Mouse (Mus musculus): ENCODE data around the gene Rrp9.

Gene Rrp9

DNA sequence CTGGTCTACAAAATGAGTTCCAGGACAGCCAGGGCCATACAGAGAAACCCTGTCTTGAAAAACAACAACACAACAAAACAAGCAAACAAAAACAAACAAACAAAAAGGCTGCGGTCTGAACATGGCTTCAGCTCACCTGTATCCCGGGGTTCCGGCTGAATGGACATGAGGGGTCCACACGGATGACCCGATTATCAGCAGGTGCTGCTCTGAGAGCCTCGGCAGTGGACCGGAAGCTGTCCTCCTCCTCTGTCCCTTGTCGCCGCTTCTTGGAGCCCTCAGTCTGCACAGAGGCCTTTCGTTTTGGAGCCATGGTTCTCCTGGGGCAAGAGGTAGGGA lies at the start of gene Rrp9:
TSS of gene Rrp9 (plus strand) at position 301 of the 339 bp plus-strand sequence.
- no peak for DNase-seq

DNA sequence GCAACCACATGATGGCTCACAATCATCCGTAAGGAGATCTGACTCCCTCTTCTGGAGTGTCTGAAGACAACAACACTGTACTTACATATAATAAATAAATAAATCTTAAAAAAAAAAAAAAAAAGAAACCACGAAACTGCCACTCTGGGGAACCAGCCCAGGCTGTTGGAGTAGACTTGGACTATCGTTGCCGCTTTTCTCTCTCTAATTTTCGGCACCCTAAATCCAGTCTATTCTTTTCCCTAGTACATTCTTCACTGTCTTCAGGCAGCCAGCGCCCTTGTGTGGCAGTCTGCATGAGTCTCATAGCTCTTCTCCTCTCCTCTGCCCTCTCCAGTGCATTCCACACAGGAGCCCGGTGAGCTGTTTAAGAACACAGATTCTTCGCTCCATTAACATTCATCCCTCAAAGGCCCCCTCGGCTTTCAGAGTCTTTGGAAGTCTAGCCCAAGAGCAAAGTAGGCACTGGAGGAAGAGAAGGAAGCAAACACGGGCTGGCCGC lies 47.0 kb upstream of the Rrp9 start:
- DNase-seq, result no peak

DNA sequence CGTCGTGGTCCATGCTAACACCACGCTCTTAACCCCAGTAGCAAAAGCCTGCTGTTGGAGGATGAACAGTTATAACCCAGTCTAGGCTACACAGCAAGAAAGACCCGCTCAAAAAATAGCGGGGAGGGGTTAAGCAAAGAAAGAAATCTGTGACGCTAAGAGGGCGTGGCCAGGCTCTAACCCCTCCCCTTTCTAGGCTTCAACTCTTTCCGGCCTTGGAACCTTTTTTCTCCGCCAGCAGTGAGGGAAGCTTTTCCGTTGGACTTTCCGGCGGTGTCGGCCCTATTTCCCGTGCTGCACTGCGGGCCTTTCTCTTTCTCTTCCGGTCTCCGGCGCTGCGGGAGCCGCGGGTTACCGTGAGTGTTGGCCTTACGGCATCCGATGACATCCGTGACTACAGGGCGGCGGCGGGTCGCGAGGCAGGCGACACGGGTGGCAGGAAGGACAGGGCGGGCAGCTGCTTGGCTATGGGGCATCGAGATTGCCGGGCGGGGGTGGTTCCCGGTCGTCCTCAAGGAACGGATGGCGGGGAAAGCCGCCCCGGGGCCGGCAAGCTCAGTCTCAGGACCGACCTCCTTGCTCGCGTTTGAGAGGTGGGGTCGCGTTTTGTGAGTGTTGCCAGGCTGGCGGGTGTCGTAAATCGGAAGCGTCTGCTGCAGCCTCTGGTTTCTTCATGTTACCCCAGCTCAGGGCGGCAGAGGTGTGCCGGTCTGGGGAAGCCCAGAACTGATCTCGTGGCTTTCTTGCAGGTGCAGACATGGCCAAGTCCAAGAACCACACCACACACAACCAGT lies 46.3 kb upstream of the Rrp9 start, which contains the start of gene Rpl29:
TSS of gene Rpl29 (plus strand) at position 234 of the 794 bp plus-strand sequence.
- DNase-seq, result peak; percentile 95

DNA sequence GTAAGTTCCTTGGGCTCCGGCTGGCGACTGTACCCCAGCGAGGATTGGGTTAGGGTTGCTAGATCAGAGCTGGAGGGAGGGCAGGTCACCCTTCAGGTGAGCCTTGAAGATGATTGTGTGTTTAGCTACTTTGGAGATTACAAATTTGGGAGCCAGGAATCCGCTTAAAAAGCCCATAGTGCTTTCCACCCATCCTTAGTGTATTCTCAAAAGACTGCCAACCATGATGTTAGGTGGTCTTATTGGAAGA lies 45.8 kb upstream of the Rrp9 start:
- no peak for DNase-seq

DNA sequence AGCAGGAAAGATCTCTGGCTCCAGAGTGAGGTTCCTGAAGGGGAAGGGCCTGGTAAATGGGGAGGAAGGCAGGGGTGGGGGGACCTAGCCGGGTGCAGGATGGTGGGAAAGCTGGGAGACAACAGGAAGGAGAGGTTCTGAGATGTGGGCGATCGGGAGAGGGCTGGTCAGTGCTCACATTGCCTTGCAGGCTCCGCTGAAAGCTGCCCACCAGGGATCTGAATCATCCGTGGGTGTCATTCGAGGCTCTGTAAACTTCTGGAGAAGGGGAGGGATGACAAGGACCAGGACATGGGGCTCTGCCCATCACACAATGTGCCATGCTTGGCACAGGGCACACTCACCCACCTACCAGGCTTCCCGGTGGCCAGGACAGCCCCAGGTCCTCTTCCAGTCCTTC lies 42.4 kb upstream of the Rrp9 start:
- DNase-seq, result no peak

DNA sequence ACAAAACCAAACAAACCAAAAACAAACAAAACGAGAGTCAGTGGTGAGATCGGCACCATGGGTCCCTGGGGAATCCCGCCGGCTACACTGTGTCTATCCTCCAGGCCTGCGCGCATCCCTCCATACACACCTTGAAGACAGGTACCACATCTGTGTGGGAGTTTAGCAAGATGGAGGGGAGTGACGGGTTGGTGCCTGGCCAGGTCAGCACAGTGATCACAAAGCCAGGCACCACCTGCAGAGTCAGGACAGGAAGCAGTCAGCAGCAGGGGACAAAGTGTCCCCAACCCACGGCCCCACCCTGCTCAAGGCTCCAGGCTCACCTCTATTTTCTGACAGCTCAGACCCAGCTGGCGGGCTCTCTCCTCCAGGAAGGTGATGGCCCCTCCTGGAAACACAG lies 39.2 kb upstream of the Rrp9 start:
- peak; percentile 61 for DNase-seq

DNA sequence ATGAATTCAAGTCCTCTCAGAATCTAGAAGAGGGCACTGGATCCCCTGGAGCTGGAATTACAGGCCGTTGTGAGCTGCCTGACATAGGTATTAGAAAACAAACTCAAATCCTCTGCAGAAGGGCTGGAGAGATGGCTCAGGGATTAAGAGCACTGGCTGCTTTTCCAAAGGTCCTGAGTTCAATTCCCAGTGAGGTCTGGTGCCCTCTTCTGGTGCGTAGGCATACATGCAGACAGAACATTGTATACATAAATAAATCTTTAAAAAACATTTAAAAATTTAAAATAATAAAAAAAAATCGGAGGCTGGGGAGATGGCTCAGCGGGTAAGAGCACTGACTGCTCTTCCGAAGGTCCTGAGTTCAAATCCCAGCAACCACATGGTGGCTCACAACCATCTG lies 33.1 kb upstream of the Rrp9 start:
- DNase-seq, result no peak

DNA sequence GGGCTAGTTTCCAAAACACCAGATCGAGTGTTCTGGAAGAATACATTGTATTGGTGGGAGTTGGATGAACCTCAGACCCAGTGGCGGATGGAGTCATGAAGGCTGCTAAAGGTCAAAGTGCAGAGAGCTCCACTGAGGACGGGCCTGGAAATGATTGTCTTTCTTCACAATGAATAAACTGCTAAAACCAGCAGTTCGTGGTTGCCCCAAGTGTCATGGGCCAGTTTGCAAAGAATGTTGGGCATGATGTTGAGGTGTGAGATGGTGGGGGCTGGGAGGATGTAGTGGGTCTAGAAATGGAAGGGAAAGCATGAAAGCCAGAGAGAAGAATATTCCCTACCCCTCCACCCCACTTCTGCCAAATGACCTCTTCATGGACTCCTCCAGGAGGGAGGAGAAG lies 30.9 kb upstream of the Rrp9 start:
- no peak for DNase-seq

DNA sequence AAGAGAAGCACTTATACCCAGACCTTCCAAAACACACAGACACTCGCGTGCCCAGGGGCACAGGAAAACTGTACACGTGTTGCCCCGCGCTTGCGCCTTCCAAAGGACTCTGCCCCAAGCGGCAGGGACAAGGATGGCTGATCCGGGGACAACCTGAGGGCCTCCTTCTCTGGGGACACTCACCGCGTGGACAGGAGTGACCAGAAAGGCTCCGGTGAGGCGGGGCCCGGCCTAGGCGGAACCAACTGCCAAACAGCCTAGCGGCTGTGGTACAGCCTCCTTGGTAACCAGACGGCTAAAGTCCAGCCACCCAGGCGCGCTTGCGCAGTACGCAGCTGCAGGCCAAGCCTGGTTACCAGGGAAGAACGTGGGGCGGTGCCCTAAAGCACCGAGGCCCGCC lies 28.4 kb upstream of the Rrp9 start, which contains the start of the genes Abhd14b and Abhd14a:
TSS of gene Abhd14b (plus strand) at position 112 of the 400 bp plus-strand sequence.
TSS of gene Abhd14a (minus strand) at position 331 of the 400 bp plus-strand sequence.
- DNase-seq, result peak; percentile 98

DNA sequence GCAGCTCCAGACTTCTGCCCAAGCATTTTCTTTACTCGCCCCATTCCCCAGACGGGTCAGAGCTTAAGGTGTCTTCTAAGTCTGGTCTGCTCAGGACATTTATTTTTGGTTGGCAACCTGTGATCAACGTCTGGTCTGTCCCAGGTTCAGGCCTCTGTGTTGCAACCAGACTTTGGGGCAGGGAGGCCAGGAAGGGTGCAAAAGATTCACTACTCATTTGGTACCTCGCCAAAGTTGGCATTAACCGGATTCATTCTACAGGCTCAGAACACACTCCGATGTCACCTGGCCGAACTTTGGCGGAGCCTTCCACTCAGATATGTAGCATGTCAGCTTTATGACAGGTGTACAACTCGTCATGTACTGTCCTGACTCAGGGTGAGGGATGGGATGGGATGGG lies 27.8 kb upstream of the Rrp9 start:
- peak; percentile 84 for DNase-seq

DNA sequence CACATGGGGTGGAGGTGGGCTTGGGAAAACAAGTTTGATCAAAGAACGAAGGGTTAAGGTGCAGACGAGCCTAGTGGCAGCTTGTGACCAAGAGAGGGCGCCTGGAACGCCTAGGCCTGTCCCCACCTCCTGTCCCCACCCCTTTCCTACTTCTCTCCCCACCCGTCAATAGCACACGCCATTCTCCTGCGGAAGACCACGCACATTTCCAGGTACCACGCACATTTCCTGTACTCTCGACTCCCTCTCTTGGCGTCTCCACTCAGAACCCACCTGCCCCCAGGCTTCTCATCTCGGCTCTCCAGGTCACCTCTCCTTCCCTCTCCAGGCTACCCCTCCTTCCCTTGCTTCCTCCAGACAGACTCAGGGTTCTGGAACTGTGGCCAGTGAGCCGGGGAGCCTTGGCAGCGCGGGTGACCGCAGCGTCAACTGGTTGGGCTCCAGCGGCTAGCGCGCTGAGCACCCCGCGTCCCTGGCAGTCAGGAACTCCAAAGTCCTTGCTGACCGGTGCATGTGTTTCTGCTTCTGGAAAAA lies 27.2 kb upstream of the Rrp9 start:
- peak; percentile 88 for DNase-seq

DNA sequence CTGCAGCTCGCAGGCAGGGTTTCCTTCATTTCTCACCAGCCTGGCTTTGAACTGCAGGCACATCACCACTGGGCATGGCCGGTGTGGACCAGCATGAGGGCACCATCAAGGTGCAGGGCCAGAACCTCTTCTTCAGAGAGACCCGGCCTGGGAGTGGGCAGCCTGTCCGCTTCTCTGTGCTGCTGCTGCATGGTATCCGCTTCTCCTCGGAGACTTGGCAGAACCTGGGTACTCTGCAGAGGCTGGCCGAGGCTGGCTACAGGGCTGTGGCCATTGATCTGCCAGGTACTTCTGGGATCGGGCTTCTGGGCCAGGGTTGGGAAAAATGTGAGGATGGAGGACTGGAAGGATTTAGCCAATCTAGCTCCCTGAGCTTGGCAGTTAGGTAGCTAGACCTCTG lies 25.8 kb upstream of the Rrp9 start:
- DNase-seq, result peak; percentile 68

DNA sequence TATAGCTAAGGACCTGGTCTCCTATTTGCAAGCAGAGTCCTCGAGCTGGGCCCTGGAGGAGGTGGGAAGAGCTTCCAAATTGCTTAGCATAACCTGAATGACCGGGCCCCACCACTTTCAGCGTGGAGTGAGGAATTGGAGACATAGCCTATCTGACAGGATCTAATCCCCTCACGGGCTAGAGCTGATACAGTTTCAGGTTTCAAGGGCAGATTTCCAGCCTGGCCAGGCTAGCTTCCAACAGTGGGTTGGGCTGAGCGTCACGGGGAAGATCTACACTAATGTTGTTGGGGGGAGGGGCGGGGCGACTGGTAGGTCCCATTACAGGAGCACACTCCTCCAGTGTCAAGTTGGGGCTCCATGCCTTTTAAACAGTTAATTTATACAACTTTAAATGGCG lies 25.1 kb upstream of the Rrp9 start:
- DNase-seq, result peak; percentile 81

DNA sequence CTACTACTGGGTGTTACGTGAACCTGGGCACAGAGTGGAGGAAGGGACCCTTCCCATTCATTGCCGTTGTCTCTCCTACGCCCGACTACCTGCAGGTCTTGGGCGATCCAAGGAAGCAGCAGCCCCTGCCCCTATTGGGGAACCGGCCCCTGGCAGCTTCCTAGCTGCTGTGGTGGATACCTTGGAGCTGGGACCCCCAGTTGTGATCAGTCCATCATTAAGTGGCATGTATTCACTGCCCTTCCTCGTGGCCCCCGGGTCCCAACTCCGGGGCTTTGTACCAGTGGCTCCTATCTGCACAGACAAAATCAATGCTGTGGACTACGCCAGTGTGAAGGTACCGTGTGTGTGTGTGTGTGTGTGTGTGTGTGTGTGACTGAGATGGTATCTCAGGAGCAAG lies 24.5 kb upstream of the Rrp9 start:
- DNase-seq, result peak; percentile 70

DNA sequence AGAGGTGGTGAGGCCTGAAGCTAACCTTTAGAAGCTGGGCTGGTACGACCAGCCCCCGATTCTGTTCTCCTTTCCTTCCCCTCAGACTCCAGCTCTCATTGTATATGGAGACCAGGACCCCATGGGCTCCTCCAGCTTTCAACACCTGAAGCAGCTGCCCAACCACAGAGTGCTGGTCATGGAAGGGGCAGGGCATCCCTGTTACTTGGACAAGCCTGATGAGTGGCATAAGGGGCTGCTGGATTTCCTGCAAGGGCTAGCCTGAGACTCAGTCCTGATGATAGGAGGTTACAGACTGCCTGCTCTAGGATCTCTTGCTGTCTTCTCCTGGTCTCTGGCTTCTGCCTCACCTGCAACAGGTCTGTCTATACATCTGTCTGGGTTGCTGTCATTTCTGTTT lies 23.9 kb upstream of the Rrp9 start:
- DNase-seq, result peak; percentile 61

DNA sequence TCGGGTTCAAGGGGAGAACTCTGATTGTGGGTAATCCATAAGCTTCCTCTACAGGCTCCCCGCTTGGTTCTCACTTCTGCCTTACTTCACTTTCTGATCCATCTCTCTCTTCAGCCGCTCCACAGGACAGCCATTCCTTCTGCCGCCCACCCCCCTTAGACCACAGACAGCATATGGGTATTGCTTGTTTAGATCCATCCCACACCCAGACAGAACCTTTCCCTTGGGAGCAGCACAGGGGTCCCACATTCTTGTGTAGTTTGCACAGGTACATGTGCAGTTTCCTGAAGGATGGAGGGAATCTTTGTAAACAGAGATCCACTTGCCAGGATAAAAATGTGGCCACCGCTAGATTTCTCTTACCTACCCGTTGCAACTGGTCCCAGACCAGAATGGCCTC lies 23.4 kb upstream of the Rrp9 start:
- DNase-seq, result no peak

DNA sequence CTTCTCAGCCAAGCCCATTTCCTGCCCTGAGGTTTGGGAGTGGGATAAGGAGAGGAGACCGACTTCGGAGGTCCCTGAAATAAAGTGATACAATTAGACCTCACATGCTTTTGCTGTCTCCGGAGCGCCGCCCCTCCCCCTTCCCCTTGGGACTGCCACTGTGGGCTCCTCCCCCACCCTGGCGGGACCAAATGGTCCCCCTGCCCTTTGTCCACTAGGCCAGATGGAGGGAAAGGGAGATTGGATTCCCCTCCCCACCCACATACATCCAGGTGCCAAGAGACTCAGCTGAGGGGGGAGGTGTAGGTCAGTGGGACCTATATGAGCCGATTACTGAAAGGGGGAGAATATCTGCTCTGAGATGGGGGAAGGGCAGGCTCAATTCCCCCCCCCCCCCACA lies 22.9 kb upstream of the Rrp9 start:
- peak; percentile 92 for DNase-seq

DNA sequence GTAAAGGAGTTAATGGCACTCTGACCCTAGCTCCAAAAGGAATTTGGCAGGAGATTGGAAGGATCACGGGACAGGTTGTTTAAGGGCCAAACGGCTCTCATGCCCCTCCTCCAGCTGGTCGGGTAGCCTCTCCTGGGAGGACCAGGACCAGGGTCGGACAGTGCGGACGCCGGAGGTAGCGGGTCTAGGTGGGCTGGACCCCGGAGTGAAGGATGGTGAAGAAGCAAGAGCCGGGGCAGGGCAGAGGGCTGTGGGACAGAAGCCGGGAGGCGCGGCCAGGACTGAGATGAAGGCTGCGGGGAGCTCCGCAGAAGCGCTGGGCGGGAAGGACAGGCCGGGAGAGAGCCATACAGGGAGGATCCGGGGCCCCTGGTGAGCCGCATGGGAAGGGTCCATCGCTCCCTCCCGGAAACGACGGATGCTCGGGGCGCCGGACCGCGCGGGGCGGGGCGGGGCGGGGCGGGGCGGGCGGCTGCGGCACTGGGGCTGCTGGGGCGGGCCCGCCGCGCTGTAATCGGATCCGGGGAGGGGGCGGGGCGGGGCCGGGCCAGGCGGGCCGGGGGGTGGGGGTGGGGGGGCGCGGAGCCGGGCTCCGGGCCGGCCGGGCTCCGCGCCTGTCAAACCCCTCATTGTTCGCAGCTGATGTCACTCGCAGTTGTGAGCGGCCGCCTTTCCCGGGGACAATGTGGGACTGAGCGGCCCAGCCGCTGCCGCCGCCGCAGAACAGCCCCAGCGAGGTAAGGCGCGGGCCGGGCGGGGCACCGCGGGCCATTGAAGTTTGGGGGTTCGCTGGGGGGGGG lies 22.3 kb upstream of the Rrp9 start, which contains the start of gene Pcbp4:
TSS of gene Pcbp4 (plus strand) at position 21 of the 800 bp plus-strand sequence.
- peak; percentile 87 for DNase-seq

DNA sequence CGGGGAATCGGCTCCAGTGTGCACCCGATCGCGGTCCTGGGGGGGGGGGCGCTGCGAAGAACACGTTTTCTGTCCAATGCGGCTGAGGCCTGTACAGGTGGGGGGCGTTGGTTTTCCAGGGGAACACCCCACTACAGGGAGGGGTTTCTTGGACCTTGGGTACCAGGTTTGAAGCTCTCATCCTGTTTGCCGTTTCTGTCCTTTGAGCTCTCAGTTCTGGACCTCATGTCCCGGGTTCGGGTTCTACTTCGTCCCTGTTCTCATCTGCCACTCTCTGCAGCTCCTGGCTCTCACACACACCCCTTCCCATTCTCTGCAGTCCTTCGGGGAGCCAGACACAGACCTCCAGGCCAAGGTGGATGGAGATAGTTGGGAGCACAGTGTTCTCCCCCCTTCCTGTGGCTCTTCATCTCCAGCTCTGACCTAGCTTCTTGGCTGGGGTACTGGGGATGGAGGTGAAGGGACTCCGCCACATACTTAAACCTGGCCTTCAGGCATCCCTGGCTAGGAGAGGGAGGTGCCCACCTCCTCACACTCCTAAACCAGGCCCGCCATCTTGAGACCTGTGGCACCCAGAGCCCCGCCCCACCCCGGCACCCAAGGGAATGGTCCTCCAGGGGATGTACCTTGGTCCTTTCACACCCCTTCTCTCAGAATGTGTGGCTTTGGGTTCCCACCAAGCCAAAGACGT lies 21.5 kb upstream of the Rrp9 start:
- peak; percentile 79 for DNase-seq

DNA sequence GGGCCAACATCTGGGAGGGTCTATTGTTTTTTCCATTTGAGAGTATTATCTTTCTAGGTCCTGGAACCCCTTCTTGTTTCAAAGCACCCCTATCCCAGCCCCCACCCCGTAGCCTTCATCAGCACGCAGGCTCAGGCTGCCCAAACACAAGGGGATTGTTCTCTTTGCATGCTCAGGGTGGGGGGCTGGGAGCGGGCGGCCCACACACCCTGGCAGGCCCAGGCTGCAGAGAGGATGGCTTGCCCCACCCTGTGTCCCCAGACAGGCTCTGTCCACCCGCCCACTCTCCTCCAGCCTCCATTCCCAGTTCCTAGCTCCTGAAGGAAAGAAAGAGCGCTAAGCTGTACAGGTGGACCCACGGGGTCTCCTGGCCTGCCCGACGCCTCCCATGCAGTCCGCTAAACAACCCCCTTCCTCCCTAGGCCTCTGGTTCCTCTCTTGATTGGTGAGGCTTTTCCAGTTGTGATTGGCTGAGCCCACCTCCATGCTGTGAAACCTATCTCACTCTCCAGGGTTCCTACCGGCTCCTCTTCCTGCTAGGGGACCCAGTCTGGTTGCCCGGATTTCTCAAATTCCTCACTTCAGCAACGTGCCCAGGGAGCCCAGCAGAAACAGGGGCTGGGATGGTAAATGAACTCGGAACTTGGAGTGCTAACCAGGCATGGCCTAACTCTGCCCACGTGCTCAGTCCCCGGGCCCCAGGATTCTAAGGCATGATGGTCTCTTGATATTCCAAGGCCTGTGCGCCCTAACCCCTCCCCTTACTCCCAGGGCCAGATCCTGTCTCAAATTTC lies 20.7 kb upstream of the Rrp9 start:
- peak; percentile 64 for DNase-seq

DNA sequence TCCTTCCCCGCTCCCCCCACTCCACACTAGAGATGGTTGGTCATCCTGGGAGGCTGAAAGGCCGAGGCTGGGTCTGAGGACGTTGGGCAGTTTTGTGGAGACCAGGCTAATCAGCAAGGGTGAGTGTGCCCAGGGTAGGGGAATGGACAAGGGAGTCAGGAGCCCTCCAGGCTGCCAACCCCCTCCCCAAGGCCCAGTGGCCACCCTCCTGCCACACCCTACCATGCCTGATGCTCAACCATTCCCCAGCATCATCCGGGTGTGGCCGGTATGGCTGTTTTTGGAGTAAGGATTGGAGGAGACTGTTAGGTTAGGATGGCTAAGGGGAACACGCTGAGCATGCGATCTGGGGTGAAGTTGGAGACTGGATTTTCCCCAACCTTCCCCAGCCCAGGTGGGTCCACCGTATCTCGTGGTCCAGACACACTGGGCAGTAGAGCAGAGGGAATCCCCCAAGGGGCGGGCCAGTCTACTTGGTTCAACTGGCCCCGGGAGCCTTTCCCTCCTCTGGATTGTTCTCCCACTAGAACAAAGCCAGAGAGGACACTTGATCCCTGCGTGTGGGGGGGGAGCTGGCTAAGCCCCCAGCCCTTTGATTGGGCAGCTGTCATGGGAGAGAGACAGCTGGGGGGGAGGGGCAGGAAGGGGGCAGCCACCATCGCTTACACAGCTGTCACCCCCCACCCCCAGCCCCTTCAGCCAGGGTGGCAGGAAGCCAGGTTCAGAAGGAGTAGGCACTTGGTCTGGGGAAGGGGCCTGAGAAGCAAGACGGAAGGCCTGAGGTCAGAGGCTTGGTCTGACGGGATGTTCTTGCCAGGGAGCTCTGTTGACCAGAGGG lies 19.2 kb upstream of the Rrp9 start:
- DNase-seq, result peak; percentile 74
